Mouse (Mus musculus) v-Abl transformed pro-B cells (cell line): Measurements from ENCODE around the gene Chuk.

Experiments used
- in situ Hi-C, 2 experiments: fragments of 400-800 bp; cut with MboI; formaldehyde crosslinking; loops; one replicate each; pipeline ENCODE4 v1.15.1; 2025; ENCODE audit not compliant: unreplicated experiment in 2 of 2

The Chuk gene

GRCm38 (mm10) chr19:44049282-44049681, 58.0 kb downstream of the Chuk start:
- in situ Hi-C loops, result no loop called here

GRCm38 (mm10) chr19:44045847-44046246, 61.4 kb downstream of the Chuk start:
- in situ Hi-C loops, result no loop called here

- in situ Hi-C loops, result no loop called here
Measured at GRCm38 (mm10) chr19:44042121-44042520, 65.2 kb downstream of the Chuk start.

GRCm38 (mm10) chr19:44033396-44033795, 73.9 kb downstream of the Chuk start:
- in situ Hi-C loops, result no loop called here

- in situ Hi-C loops, result no loop called here
Measured at GRCm38 (mm10) chr19:44032046-44032744, 75.1 kb downstream of the Chuk start.

GRCm38 (mm10) chr19:44030024-44030423, 77.3 kb downstream of the Chuk start:
- in situ Hi-C loops, result no loop called here

- in situ Hi-C loops, result no loop called here
Measured at GRCm38 (mm10) chr19:44028972-44029371, 78.3 kb downstream of the Chuk start, which contains the start of gene Cyp2c23. Cyp2c23 (minus strand) TSS chr19:44029208.

GRCm38 (mm10) chr19:44026956-44027530, 80.2 kb downstream of the Chuk start:
- in situ Hi-C loops, result no loop called here

- in situ Hi-C loops, result no loop called here
Measured at GRCm38 (mm10) chr19:44024921-44025585, 82.2 kb downstream of the Chuk start.
